Mouse (Mus musculus): Measurements from ENCODE around the gene Sin3b.
"Not testable (repeated sequence)": the region's sequence is repeated elsewhere in the genome, so short reads cannot be mapped to it uniquely, and the experiment has no call there.

Gene Sin3b

DNA sequence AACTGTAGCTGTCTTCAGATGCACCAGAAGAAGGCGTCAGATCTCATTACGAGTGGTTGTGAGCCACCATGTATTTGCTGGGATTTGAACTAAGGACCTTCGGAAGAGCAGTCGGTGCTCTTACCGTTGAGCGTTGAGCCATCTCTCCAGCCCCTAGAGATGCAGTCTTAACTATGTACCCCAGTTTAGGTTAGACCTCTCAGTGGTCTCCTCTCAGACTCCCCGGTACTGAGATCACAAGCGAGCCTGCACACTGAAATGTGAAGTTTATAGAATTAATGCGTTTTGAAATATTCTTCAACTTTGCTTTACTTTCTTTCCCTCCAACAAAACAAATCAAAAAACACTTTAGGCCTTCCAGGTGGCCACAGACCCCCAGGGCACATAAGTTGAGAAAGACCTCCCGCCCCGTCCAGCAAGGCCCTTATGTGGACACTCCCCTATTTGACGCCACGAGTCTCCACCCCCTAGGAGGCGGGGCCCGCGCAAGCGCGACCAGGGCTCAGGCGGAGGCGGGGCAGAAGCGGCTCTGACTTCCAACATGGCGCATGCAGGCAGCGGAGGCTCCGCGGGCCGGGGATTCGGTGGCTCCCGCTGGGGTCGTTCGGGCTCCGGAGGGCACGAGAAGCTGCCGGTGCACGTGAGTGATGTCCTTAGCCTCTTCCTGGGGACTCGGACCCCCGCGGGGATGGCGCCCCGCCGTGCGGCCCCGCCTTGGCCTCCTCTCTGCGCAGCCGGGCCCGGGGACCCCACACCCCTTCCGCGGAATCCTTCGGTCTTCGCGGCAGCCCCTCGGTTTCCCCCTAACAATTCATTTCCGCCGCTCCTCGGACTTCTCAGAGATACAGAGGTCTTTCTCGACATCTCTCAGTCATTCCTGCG, at the start of gene Sin3b:
Gene Sin3b, plus strand, starts transcription at position 517 of the 882 bp plus-strand sequence.
- in situ Hi-C loops (cut with MboI), result no loop called here

DNA sequence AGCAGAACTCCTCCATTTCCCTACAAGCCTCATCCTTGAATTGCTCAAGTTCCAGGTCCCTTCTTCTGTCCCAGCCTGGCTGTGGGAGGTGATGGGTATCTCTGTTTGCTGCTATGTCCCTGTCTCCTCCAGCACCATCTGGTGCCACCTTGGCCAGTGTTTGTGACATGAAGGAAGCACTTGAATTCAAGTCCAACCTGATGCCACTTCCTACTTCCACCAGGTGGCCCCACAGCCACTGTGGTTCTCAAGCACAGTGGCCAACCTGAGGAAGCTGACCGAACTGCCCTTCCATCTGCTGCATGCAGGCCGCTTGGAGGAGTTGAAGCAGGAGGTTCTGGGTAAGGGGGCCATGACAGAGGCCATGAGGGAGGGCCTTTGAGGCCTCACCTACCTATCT, 48.9 kb upstream of the Sin3b start:
- in situ Hi-C loops (cut with MboI), result no loop called here

GRCm38 (mm10) chr8:72676436-72676835, 46.6 kb upstream of the Sin3b start:
- in situ Hi-C loops (cut with MboI), result no loop called here

DNA sequence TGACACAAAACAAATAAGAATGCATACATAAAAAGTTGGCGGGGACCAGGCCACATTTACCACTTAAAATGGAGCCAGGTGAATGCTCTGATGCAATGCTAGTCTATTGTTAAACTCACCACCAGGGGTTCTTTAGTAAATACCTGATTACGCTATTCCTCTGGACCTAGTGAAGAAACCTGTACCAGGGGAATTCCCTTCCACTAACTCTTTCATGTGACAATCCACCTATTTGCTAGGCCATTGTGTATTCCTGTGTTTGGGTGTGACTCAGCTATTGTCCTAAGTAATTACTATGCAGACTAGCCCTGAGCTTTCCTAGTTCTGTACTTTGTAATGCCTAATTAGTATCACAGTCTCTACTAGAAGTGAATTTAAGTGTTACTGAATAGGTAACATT, 46.2 kb upstream of the Sin3b start:
- in situ Hi-C loops (cut with MboI), result not testable (repeated sequence)

DNA sequence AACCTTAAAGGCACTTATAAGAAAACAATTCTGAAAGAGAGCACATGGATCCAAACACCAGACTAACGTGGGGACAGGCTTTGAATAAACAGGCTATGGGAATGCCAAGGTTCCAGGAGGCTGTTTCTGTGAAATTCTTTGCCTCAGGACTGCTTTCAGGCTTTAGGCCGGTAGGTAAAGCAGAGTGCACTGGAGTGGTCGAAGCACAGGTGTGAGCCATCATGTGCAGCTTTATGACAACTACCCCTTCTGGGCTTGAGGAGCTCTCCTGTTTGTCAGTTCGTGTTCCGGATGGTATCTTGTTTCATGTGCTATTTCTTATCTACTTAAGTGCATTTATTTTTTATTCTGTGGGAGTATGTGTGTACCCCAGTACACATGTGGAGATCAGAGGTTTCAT, 45.8 kb upstream of the Sin3b start:
- in situ Hi-C loops (cut with MboI), result no loop called here

DNA sequence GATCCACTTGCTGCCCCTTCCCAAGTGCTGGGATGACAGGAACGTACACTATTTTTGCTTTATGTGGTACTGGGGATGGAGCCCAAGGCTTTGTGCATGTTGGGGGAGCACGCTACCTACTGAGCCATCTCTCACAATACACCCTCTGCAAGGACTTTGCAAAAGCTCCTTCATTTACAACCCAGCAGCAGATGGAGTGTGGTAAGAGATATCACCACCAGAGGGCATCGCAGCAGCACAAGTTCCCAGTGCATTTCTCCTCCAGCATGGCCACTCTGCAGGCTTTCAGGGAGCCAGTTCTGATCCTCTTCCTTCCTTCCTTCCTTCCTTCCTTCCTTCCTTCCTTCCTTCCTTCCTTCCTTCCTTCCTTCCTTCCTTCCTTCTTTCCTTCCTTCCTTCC, 43.0 kb upstream of the Sin3b start:
- in situ Hi-C loops (cut with MboI), result no loop called here

DNA sequence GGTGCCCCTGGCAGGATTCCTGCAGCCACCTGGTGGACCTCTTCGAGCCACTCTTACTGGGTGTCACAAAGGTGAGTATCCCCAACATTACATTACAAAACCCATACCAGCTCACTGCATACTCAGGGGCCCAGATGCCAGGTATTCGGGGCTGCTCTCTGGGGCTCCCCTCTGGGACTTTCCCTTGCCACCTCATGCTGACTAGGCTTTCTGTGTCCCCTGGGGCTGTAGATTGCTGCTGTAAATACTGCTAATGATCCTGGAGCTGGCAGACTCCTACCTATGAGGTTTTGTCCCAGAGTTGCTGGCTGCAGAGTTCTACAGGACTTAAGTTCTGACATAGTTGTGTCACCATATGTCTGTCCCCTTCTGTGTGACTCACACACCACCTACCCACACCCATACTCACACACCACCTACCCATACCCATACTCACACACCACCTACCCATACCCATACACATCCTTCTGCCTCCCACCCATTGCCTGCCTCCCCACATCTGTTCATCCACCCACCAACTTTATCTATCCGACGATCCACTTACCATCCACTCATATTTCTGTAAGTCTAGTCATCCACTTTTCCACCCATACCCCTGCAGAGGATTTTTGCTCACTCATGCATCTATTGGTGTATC, 40.9 kb upstream of the Sin3b start:
- in situ Hi-C loops (cut with MboI), result no loop called here

GRCm38 (mm10) chr8:72683010-72683521, 40.0 kb upstream of the Sin3b start:
- in situ Hi-C loops (cut with MboI), result no loop called here

DNA sequence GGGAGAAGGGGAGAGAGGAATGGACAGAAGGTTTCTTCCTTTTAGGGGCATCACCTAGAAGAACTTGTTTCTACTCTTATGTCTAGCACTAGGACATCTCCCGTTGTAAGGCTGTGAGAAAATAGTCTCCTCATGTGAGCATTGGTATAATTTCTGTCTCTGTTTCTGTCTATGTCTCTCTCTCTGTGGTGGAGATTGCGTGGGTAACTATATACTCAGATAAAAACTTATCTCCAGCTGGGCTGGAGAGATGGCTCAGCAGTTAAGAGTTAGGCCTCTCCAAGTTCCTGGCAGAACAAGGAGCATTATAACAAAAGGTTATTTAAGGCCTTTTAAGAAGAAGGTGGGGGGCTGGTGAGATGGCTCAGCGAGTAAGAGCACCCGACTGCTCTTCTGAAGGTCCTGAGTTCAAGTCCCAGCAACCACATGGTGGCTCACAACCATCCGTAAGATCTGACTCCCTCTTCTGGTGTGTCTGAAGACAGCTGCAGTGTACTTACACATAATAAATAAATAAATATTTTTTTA, 39.4 kb upstream of the Sin3b start:
- in situ Hi-C loops (cut with MboI), result not testable (repeated sequence)

DNA sequence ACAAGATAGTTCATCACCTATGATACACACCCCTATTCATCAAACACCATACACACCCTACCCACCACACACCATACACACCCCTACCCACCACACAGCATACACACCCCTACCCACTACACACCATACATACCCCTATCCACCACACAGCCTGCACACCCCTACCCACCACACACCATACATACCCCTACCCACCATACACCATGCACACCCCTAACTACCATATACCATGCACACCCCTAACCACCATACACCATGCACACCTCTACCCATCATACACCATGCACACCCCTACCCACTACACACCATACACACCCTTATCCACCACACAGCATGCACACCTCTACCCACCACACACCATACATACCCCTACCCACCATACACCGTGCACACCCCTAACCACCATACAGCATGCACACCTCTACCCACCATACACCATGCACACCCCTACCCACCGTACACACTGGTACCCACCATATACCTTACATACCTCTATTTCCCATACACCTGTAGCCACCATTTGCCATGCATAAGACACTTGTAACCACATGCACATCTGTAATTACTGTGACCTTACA, 24.6 kb upstream of the Sin3b start:
- in situ Hi-C loops (cut with MboI), result no loop called here

DNA sequence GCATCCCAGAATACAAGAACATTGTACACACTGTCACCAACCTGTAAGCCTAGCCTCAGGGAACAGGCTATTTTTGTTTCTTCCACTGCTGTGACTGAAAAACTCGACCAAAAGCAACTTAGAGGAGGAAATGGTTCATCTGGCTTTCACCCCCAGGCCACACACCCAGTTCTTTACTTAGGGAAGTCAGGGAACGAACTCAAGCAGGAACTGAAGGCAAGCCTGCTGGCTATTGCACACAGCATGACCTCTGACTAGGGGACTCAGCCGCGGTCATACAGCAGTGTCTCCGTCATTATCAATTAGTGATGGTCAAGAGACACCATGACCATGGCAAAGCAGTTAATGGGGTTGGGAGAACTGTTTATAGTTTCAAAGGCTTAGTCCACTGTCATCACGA, 10.5 kb upstream of the Sin3b start:
- in situ Hi-C loops (cut with MboI), result no loop called here

- in situ Hi-C loops (cut with MboI), result no loop called here
These were observed 6.5 kb upstream of the Sin3b start for GRCm38 (mm10) chr8:72716594-72716993.

DNA sequence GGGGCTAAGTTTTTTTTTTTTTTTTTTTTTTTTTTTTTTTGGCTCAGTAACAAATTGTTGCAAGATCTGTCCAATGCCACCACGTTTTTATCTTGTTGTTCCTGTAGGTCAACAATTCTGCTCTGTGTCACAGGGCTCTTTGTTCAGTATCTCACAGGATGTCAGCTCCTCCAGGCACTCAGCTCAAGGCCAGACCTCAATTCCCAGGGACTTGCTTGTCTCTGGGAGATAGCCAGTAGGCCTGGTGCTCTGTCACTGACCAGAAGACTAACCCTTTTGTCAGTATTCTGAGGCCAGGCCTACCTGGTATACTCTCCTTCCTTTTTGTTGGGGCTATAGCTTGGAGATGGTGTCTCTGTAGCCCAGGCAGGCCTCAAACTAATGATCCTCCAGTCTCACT, 2.5 kb upstream of the Sin3b start:
- in situ Hi-C loops (cut with MboI), result no loop called here

DNA sequence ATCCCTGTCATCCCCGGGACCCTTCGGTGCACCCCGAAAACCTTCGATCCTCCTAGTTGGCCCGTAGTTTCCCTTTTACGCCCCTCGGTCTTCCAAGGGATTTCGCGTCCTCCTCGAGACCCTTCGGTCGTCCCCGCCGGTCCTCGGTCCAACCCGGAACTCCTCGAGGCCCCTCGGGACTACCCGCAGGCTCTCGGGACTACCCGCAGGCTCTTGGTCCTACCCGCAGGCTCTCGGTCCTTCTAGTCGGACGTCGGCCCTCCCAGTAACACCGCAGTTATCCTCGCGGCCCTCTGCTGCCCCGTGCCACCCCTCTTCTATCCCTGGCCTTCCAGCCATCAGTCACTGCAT, 541 bp downstream of the Sin3b start:
- in situ Hi-C loops (cut with MboI), result no loop called here

GRCm38 (mm10) chr8:72728636-72729035, 5.6 kb downstream of the Sin3b start:
- in situ Hi-C loops (cut with MboI), result no loop called here

- in situ Hi-C loops (cut with MboI), result no loop called here
These were observed 11.9 kb downstream of the Sin3b start for GRCm38 (mm10) chr8:72735001-72735400.

- in situ Hi-C loops (cut with MboI), result no loop called here
These were observed 13.8 kb downstream of the Sin3b start for GRCm38 (mm10) chr8:72736868-72737267.

- in situ Hi-C loops (cut with MboI), result no loop called here
These were observed 23.0 kb downstream of the Sin3b start for GRCm38 (mm10) chr8:72746061-72746460.

DNA sequence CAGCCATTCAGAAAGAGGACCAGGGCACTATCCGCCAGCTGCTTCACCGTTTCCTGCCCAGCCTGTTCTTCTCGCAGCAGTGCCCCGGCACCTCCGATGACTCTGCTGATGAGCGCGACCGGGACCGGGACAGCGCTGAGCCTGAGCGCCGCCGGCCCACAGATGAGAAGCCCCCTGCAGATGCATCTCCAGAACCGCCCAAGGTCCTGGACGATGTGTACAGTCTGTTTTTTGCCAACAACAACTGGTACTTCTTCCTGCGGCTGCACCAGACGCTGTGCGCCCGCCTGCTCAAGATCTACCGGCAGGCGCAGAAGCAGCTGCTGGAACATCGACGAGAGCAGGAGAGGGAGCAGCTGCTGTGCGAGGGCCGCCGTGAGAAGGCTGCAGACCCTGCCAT, 26.8 kb downstream of the Sin3b start:
- in situ Hi-C loops (cut with MboI), result no loop called here

DNA sequence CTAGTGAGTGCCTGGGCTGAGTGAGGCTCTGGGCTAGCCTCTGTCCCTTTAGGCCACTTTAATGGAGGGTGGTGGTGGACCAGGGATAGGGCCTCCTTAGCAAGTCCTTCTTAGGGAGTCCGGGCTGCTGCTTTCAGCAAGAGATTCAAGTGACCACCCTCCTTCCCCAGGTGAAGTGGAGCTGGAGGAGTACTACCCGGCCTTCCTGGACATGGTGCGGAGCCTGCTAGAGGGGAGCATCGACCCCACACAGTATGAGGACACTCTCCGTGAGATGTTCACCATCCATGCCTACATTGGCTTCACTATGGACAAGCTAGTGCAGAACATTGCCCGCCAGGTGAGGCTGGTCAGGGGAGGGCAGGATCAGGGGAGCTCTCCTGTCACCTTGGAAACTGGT, 27.2 kb downstream of the Sin3b start:
- in situ Hi-C loops (cut with MboI), result no loop called here

GRCm38 (mm10) chr8:72751126-72751525, 28.0 kb downstream of the Sin3b start:
- in situ Hi-C loops (cut with MboI), result no loop called here

- in situ Hi-C loops (cut with MboI), result no loop called here
These were observed 29.2 kb downstream of the Sin3b start for GRCm38 (mm10) chr8:72752289-72752688.

DNA sequence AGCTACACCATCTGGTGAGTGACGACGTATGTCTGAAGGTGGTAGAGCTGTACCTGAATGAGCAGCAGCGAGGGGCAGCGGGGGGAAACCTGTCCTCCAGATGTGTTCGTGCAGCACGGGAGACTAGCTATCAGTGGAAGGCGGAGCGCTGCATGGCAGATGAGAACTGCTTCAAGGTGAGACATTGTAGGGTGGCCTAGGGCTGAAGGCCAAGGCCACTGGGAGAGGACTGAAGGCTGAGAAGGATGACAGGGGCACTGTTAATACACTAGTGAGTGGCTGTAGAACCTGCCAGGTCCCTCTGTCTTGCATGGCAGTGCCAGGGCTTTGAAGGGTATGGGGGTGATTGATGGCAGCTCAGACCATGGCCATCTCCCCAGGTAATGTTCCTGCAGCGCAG, 30.1 kb downstream of the Sin3b start:
- in situ Hi-C loops (cut with MboI), result no loop called here

Measured in mature B cell (primary cell).